Mouse (Mus musculus) erythroid progenitor cell, adult 5-6 weeks (primary cell): Measurements from ENCODE around the gene Mcidas. TPM values are rescaled to one million over a fixed set of nuclear protein-coding genes. Genes with fewer than 3 reads are reported as not detected.
"Not testable (repeated sequence)": the region's sequence is repeated elsewhere in the genome, so short reads cannot be mapped to it uniquely, and the experiment has no call there.

Source experiments
- ATAC-seq: replicated peaks from 2 replicates; pipeline ENCODE4 v1.8.0; 2016; ENCODE audit warnings: moderate number of reproducible peaks, mild to moderate bottlenecking, moderate TSS enrichment, inconsistent platforms; ENCODE audit not compliant: poor library complexity, low FRiP score, severe bottlenecking
- total RNA-seq, 2 experiments: library from RNA; stranded (forward) in 1 of 2; stranded (reverse) in 1 of 2; fragments of 150-400 nt in 1 of 2; fragments of 186-747, 209-891 nt in 1 of 2; gene quantifications; 2 replicates each; pipeline versions ENCODE4 v1.2.3 to v1.2.4; 2015 to 2017; ENCODE audit warnings: low replicate concordance in 2 of 2

The Mcidas gene
- total RNA-seq, 2 experiments from 2014 or later, result not detected

GRCm38 (mm10) chr13:113000576-113001318 is 7.1 kb downstream of the Mcidas start:
- ATAC-seq, result no peak

GRCm38 (mm10) chr13:113012683-113013082 is 19.0 kb downstream of the Mcidas start:
- no peak for ATAC-seq

- not testable (repeated sequence) for ATAC-seq
Observed at GRCm38 (mm10) chr13:113013174-113013953, 19.7 kb downstream of the Mcidas start.

- no peak for ATAC-seq
Observed at GRCm38 (mm10) chr13:113021521-113021920, 27.9 kb downstream of the Mcidas start.

GRCm38 (mm10) chr13:113022467-113022866 is 28.8 kb downstream of the Mcidas start:
- no peak for ATAC-seq

GRCm38 (mm10) chr13:113023274-113024143 is 29.9 kb downstream of the Mcidas start:
- ATAC-seq, result no peak

- no peak for ATAC-seq
Observed at GRCm38 (mm10) chr13:113031351-113031750, 37.7 kb downstream of the Mcidas start.

GRCm38 (mm10) chr13:113031792-113032571 is 38.3 kb downstream of the Mcidas start:
- ATAC-seq, result no peak

- no peak for ATAC-seq
Observed at GRCm38 (mm10) chr13:113032831-113033230, 39.2 kb downstream of the Mcidas start.

- ATAC-seq, result no peak
Observed at GRCm38 (mm10) chr13:113034271-113034886, 40.7 kb downstream of the Mcidas start.

- peak; percentile 59; the same call in 1 of the 2 replicates for ATAC-seq
Observed at GRCm38 (mm10) chr13:113034950-113035421, 41.3 kb downstream of the Mcidas start, which contains the start of gene Cdc20b. Gene Cdc20b, plus strand, starts transcription at chr13:113035111.

- peak; percentile 49; the same call in 1 of the 2 replicates for ATAC-seq
Observed at GRCm38 (mm10) chr13:113035852-113036251, 42.2 kb downstream of the Mcidas start.

- ATAC-seq, result no peak
Observed at GRCm38 (mm10) chr13:113044876-113045275, 51.2 kb downstream of the Mcidas start.

- ATAC-seq, result no peak
Observed at GRCm38 (mm10) chr13:113045458-113046110, 51.9 kb downstream of the Mcidas start.

- no peak for ATAC-seq
Observed at GRCm38 (mm10) chr13:113046211-113046883, 52.7 kb downstream of the Mcidas start, which contains the start of gene Gpx8. Gene Gpx8, minus strand, starts transcription at chr13:113046410.

- no peak for ATAC-seq
Observed at GRCm38 (mm10) chr13:113047018-113047417, 53.4 kb downstream of the Mcidas start.

- ATAC-seq, result no peak
Observed at GRCm38 (mm10) chr13:113047647-113048046, 54.0 kb downstream of the Mcidas start.
